In the genomic region with DNA sequence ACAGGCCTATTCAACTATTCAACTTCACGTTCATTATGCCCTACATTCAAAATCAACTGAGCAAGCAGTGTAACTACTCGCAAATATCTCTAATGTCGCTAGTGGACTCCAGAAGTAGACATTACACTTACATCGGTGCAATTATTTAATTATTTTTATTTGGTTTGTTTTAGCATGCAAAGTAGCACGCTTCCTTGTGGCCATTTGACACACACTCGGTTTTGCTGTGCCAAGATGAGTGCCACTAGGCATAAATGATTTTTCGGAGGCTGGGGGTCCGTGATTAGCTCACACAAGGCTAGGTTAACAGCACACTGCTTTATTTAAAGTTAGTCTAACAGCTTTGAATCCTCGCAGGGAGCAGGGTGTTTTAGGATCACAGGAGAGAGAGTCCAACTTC, we compare ENCODE assay signal across 8 mouse cellular contexts. TPM values are rescaled to one million over a fixed set of nuclear protein-coding genes. Genes with fewer than 3 reads are reported as not detected.
DNase-seq lines count a peak whose midpoint lies in the region; ATAC-seq and TF ChIP-seq lines count a peak whose summit lies in the region.

No protein-coding gene starts in this region.

- no peaks in the 10 kb centered on the region for H3K4me1 ChIP-seq in heart, adult 2 months (ENCODE audit: control insufficient read depth, insufficient read depth, low read length)
- H3K4me1 ChIP-seq in forebrain, embryonic 12.5 days, result no peaks in the 10 kb centered on the region
- no peaks in the 10 kb centered on the region for H3K4me1 ChIP-seq in liver, embryonic 13.5 days (replicated peaks)

- 13% methylated on average over 9 of the region's 9 CpGs for WGBS in heart, adult 2 months
- 22% methylated on average over 9 of the region's 9 CpGs for WGBS in forebrain, embryonic 12.5 days
- WGBS in liver, embryonic 13.5 days (ENCODE audit: insufficient replicate concordance), result 20% methylated on average over 9 of the region's 9 CpGs

- no peaks in the 10 kb centered on the region for H3K9me3 ChIP-seq in forebrain, embryonic 12.5 days
- no peaks in the 10 kb centered on the region for H3K9me3 ChIP-seq in liver, embryonic 13.5 days (replicated peaks)

- H3K79me2 ChIP-seq in heart, adult 2 months (replicated peaks; ENCODE audit: control insufficient read depth, insufficient read depth, low read length), result no peaks in the 10 kb centered on the region

- TF ChIP-seq CTCF in heart, adult 2 months (IDR thresholded peaks at IDR 0.05), result 0 out of 2 replicates have a peak, but pooled peaks have one; percentile 15

- ATAC-seq in forebrain, embryonic 12.5 days (ENCODE audit: low FRiP score), result peak; percentile 28
- peak; percentile 13 for ATAC-seq in liver, embryonic 13.5 days (ENCODE audit: low read depth)

- peak overlapping the region; percentile 83 for H3K27ac ChIP-seq in heart, adult 2 months
- H3K27ac ChIP-seq in forebrain, embryonic 12.5 days, result peak overlapping the region; percentile 44; the same call in 1 of the 2 replicates
- H3K27ac ChIP-seq in liver, embryonic 13.5 days, result no peak overlapping the region

- intact Hi-C loops in heart, adult 2 months (cut with DNase I), result no loop called here

- peak overlapping the region; percentile 88 for H3K4me3 ChIP-seq in heart, adult 2 months
- peak overlapping the region; percentile 54 for H3K4me3 ChIP-seq in forebrain, embryonic 12.5 days (replicated peaks)
- H3K4me3 ChIP-seq in liver, embryonic 13.5 days (replicated peaks), result peak overlapping the region; percentile 71

- no peak for DNase-seq in heart, adult 2 months
- no peak for DNase-seq in heart, adult 9 months (ENCODE audit: low spot score in 2 of 2)
- DNase-seq in CD4-positive, CD25-positive, alpha-beta regulatory T cell, adult 2 months (ENCODE audit: low read depth, low spot score), result peak; percentile 22
- DNase-seq in liver, embryonic 13.5 days, result no peak
- peak; percentile 9 for DNase-seq in telencephalon, adult 2 months (ENCODE audit: low read depth, low spot score)
- no peak for DNase-seq in gastrocnemius, postnatal 25 days
- no peak for DNase-seq in layer of hippocampus, postnatal 10 days (ENCODE audit: low spot score in 2 of 2)

- peak overlapping the region; percentile 53; the same call in 1 of the 2 replicates for H3K9ac ChIP-seq in heart, adult 2 months (ENCODE audit: low read depth, low read length)
- H3K9ac ChIP-seq in forebrain, embryonic 12.5 days, result peak overlapping the region; percentile 61
- peak overlapping the region; percentile 74 for H3K9ac ChIP-seq in liver, embryonic 13.5 days

- no peak for TF ChIP-seq POLR2A in heart, adult 2 months (IDR thresholded peaks at IDR 0.05; ENCODE audit: insufficient read depth, low read depth, low read length)

- no peaks in the 10 kb centered on the region for H3K36me3 ChIP-seq in heart, adult 2 months (ENCODE audit: control insufficient read depth, insufficient read depth, low read length)
- H3K36me3 ChIP-seq in forebrain, embryonic 12.5 days (replicated peaks), result no peaks in the 10 kb centered on the region
- H3K36me3 ChIP-seq in liver, embryonic 13.5 days, result no peaks in the 10 kb centered on the region

- H3K27me3 ChIP-seq in heart, adult 2 months (ENCODE audit: control insufficient read depth, insufficient read depth, low read length), result no peaks in the 10 kb centered on the region
- H3K27me3 ChIP-seq in forebrain, embryonic 12.5 days, result no peaks in the 10 kb centered on the region
- no peaks in the 10 kb centered on the region for H3K27me3 ChIP-seq in liver, embryonic 13.5 days

- no peak for TF ChIP-seq EP300 in heart, adult 2 months (IDR thresholded peaks at IDR 0.05; ENCODE audit: insufficient read depth, low read depth, low read length)

- H3K4me2 ChIP-seq in forebrain, embryonic 12.5 days, result peak overlapping the region; percentile 62
- peak overlapping the region; percentile 64 for H3K4me2 ChIP-seq in liver, embryonic 13.5 days

RNA-seq across cellular contexts. Expression of a gene that starts 0.4 kb away (rescaled TPM):
- 10 to 100 TPM; 17.1 to 17.9 TPM for total RNA-seq in heart, adult 2 months (2021)
- polyA plus RNA-seq in heart, adult 2 months (2012; rRNA removed), result 4.9 and 8.2 TPM in 2 replicates
- polyA plus RNA-seq in forebrain, embryonic 12.5 days (2016; fragmentation: Nextera tagmentation; extraction: Ambion mirVana), result 49.5 and 51.8 TPM in 2 replicates
- 16.2 and 21.5 TPM in 2 replicates for polyA plus RNA-seq in liver, embryonic 13.5 days (2015; fragmentation: Nextera tagmentation; extraction: Ambion mirVana)
- 10 to 100 TPM; 13.9 to 14.2 TPM for total RNA-seq in gastrocnemius, postnatal 25 days (2021)
- 10 to 100 TPM; 13.7 to 16.1 TPM for total RNA-seq in layer of hippocampus, postnatal 10 days (2021)

RNA-seq across cellular contexts. Expression of a gene that starts 34.7 kb away (rescaled TPM):
- total RNA-seq in heart, adult 2 months (2021), result not detected
- polyA plus RNA-seq in heart, adult 2 months (2012; rRNA removed), result not detected in 2 replicates
- polyA plus RNA-seq in forebrain, embryonic 12.5 days (2016; fragmentation: Nextera tagmentation; extraction: Ambion mirVana), result not detected in 2 replicates
- 0.08 TPM in 1 of 2 replicates, not detected in the other for polyA plus RNA-seq in liver, embryonic 13.5 days (2015; fragmentation: Nextera tagmentation; extraction: Ambion mirVana)
- total RNA-seq in gastrocnemius, postnatal 25 days (2021), result not detected
- not detected for total RNA-seq in layer of hippocampus, postnatal 10 days (2021)

Comparison
In these comparisons a context has a peak if more than half of its experiments do, and no peak if none do; other contexts are left out.
1. DNase-seq: peak in CD4-positive, CD25-positive, alpha-beta regulatory T cell, adult 2 months (single experiment) and telencephalon, adult 2 months (single experiment); none in heart, adult 2 months (0 of 2), heart, adult 9 months (0 of 2), liver, embryonic 13.5 days (single experiment), gastrocnemius, postnatal 25 days (single experiment) and layer of hippocampus, postnatal 10 days (0 of 2).
2. Peak in every context shown above with its lines, with median percentiles within 50 percentile points of each other: H3K4me3 ChIP-seq and H3K9ac ChIP-seq.